Mouse (Mus musculus): ENCODE measurements at regions not wholly inside any gene's neighbourhood (a gene's known extent, or its start where the extent isn't known, plus 50 kb on each side); places are given as distances from the start of the nearest gene placed in this dataset.

DNA sequence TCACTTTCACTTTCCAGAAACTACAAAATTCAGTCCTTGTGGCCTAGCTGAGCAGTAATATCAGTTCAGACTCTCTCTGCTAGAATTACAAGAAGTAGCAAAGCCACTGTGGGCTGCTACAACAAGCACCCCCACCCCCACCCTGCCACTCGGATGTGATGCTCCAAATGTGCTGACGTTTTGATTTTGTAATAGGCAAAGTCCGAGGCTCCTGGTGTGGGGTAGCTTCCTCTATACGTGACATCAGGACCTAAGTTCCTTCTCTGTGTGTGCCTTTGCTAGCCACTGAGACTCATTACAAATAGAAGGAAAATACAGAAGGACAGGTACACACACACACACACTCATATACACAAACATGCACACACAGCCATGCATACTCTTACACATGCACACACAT is 76.7 kb downstream of the Plk2 start:
- DNase-seq (ENCODE audit: low read depth, low spot score) = no peak
- Histone ChIP-seq H3K9me3 (replicated peaks; ENCODE audit: insufficient read depth, low read length) (no peaks in the 10 kb centered on the region), H3K36me3 (ENCODE audit: control insufficient read depth in 1 of 2, insufficient read depth in 2 of 2, low read length in 2 of 2) (no peaks in the 10 kb centered on the region), H3K27ac (ENCODE audit: control insufficient read depth, low read depth, low read length) (no peak overlapping the region), H3K79me2 (ENCODE audit: control insufficient read depth, insufficient read depth, low read length, poor library complexity) (no peaks in the 10 kb centered on the region), H3K4me1 (ENCODE audit: control insufficient read depth in 1 of 2, insufficient read depth in 2 of 2, low read length in 2 of 2) (no peaks in the 10 kb centered on the region), H3K9ac (ENCODE audit: control insufficient read depth, low read depth, low read length, poor library complexity, severe bottlenecking) (no peak overlapping the region), H3K27me3 (ENCODE audit: control insufficient read depth in 1 of 2, insufficient read depth in 2 of 2, low read length in 2 of 2) (no peaks in the 10 kb centered on the region), H3K4me3 (ENCODE audit: control insufficient read depth in 1 of 2, insufficient read depth in 1 of 2, low read depth in 2 of 2, low read length in 2 of 2) (no peak overlapping the region)
- TF ChIP-seq TAL1 (IDR thresholded peaks at IDR 0.05; ENCODE audit: low read length) = no peak

DNA sequence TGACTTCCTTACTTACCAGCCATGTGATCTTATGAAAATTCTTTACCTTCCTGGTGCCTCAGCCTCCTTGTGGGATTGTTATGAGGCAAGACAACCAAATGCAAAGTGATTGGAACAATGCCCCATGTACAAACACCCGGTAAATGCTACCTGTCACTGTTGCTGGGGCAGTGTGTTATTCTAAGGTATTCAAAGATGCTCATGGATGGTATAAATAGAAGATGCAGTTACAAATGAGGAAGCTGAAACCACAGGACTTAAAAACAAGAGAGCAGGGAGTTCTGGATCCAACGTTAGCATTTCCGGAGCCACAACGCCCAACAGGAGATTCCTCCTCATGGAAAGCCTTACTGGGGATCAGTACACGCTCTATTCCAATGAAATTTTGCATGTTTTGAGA is 82.9 kb downstream of the Plk2 start:
- Histone ChIP-seq H3K4me3 (ENCODE audit: control insufficient read depth in 1 of 2, insufficient read depth in 1 of 2, low read depth in 2 of 2, low read length in 2 of 2) (no peak overlapping the region), H3K4me1 (ENCODE audit: control insufficient read depth in 1 of 2, insufficient read depth in 2 of 2, low read length in 2 of 2) (no peaks in the 10 kb centered on the region), H3K79me2 (ENCODE audit: control insufficient read depth, insufficient read depth, low read length, poor library complexity) (no peaks in the 10 kb centered on the region), H3K9me3 (replicated peaks; ENCODE audit: insufficient read depth, low read length) (no peaks in the 10 kb centered on the region), H3K27ac (ENCODE audit: control insufficient read depth, low read depth, low read length) (no peak overlapping the region), H3K27me3 (ENCODE audit: control insufficient read depth in 1 of 2, insufficient read depth in 2 of 2, low read length in 2 of 2) (no peaks in the 10 kb centered on the region), H3K9ac (ENCODE audit: control insufficient read depth, low read depth, low read length, poor library complexity, severe bottlenecking) (no peak overlapping the region), H3K36me3 (ENCODE audit: control insufficient read depth in 1 of 2, insufficient read depth in 2 of 2, low read length in 2 of 2) (no peaks in the 10 kb centered on the region)
- no peak for TF ChIP-seq MXI1 (IDR thresholded peaks at IDR 0.05; ENCODE audit: low read depth, low read length)
- no peak for TF ChIP-seq JUND (IDR thresholded peaks at IDR 0.05; ENCODE audit: low read depth, low read length)
- TF ChIP-seq TBP (IDR thresholded peaks at IDR 0.05; ENCODE audit: low read depth, low read length) = no peak
- no peak for TF ChIP-seq POLR2AphosphoS5 (IDR thresholded peaks at IDR 0.05; ENCODE audit: borderline replicate concordance, low read depth, low read length)
- no peak for DNase-seq (ENCODE audit: low read depth, low spot score)

DNA sequence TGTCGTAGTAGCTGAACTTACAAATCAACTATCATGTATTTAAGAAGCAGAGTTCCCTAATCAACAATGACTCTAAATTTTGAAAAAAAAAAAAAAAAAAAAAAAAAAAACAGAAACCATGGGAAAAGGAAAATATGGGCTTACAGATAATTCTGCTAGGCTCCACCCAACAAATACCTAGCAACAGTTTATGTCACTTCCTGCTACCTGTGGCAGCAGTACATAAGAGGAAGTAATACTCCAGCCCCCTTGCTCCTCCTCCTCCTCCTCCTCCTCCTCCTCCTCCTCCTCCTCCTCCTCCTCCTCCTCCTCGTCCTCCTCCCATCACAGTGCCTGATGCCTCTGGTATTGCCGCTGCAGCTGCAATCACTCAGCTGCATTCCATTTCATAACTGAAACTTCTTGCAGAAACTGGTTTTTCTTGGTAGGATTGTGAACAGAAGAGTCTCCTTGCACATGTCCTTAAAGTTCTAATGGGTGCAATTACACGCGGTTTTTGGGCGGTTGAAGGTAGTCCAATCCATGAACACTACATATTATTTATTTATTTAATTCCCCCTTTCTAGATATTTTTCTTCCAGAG is 89.6 kb downstream of the Plk2 start:
- Histone ChIP-seq H3K36me3 (ENCODE audit: control insufficient read depth in 1 of 2, insufficient read depth in 2 of 2, low read length in 2 of 2) (no peaks in the 10 kb centered on the region), H3K4me1 (ENCODE audit: control insufficient read depth in 1 of 2, insufficient read depth in 2 of 2, low read length in 2 of 2) (no peaks in the 10 kb centered on the region), H3K79me2 (ENCODE audit: control insufficient read depth, insufficient read depth, low read length, poor library complexity) (no peaks in the 10 kb centered on the region), H3K9me3 (replicated peaks; ENCODE audit: insufficient read depth, low read length) (no peaks in the 10 kb centered on the region), H3K27me3 (ENCODE audit: control insufficient read depth in 1 of 2, insufficient read depth in 2 of 2, low read length in 2 of 2) (no peaks in the 10 kb centered on the region), H3K9ac (ENCODE audit: control insufficient read depth, low read depth, low read length, poor library complexity, severe bottlenecking) (no peak overlapping the region), H3K27ac (ENCODE audit: control insufficient read depth, low read depth, low read length) (no peak overlapping the region), H3K4me3 (ENCODE audit: control insufficient read depth in 1 of 2, insufficient read depth in 1 of 2, low read depth in 2 of 2, low read length in 2 of 2) (no peak overlapping the region)
- DNase-seq (ENCODE audit: low read depth, low spot score) = no peak
- no peak for TF ChIP-seq TCF12 (IDR thresholded peaks at IDR 0.05; ENCODE audit: low read depth, low read length)
- no peak for TF ChIP-seq KAT2A (conservative IDR thresholded peaks at IDR 0.05; ENCODE audit: low read depth, low read length)
- TF ChIP-seq RCOR1 (IDR thresholded peaks at IDR 0.05; ENCODE audit: low read depth, low read length) = no peak
- TF ChIP-seq UBTF (IDR thresholded peaks at IDR 0.05; ENCODE audit: borderline replicate concordance, insufficient read depth, low read depth, low read length) = no peak

DNA sequence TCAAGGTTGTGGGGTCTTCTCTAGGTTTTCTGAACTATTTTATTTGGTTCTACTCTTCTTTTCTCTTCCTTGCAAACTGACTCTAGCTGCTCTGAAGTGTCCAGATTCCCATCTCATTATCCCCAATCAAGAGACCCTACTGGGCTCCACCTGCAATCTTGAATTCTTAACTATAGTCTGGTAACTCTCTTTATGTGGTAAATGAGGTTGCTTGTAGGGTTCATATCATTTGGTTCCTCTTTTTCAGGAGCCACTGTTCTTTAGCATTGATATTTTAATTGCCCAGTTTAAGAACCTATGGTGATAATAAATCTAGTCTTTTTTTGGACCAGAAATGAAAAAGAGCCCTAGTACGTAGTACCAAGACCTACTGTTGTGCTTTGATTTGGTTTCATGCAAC is 90.7 kb downstream of the Plk2 start:
- no peak for DNase-seq (ENCODE audit: low read depth, low spot score)
- H3K4me3 ChIP-seq (ENCODE audit: control insufficient read depth in 1 of 2, insufficient read depth in 1 of 2, low read depth in 2 of 2, low read length in 2 of 2) = no peak overlapping the region
- TF ChIP-seq ETS1 (IDR thresholded peaks at IDR 0.05; ENCODE audit: low read depth, low read length) (no peak), MAFK (IDR thresholded peaks at IDR 0.05; ENCODE audit: borderline replicate concordance, low read depth, low read length) (no peak), USF2 (IDR thresholded peaks at IDR 0.05; ENCODE audit: borderline replicate concordance in 1 of 2, insufficient read depth in 1 of 2, low read depth in 1 of 2, low read length in 2 of 2) (no peak), CHD2 (IDR thresholded peaks at IDR 0.05; ENCODE audit: low read length) (no peak), RCOR1 (IDR thresholded peaks at IDR 0.05; ENCODE audit: low read depth, low read length) (no peak), ZKSCAN1 (IDR thresholded peaks at IDR 0.05; ENCODE audit: low read depth, low read length) (no peak), TCF12 (IDR thresholded peaks at IDR 0.05; ENCODE audit: low read depth, low read length) (no peak), MAZ (IDR thresholded peaks at IDR 0.05; ENCODE audit: low read depth, low read length) (no peak), KAT2A (conservative IDR thresholded peaks at IDR 0.05; ENCODE audit: low read depth, low read length) (no peak), GATA1 (IDR thresholded peaks at IDR 0.05; ENCODE audit: low read depth, low read length) (no peak), NRF1 (IDR thresholded peaks at IDR 0.05; ENCODE audit: insufficient read depth, low read depth, low read length, poor library complexity, severe bottlenecking) (no peak), E2F4 (IDR thresholded peaks at IDR 0.05; ENCODE audit: borderline replicate concordance, low read depth, low read length) (no peak)
- H3K36me3 ChIP-seq (ENCODE audit: control insufficient read depth in 1 of 2, insufficient read depth in 2 of 2, low read length in 2 of 2) = no peaks in the 10 kb centered on the region
- H3K9me3 ChIP-seq (replicated peaks; ENCODE audit: insufficient read depth, low read length) = no peaks in the 10 kb centered on the region
- no peak overlapping the region for H3K27ac ChIP-seq (ENCODE audit: control insufficient read depth, low read depth, low read length)
- no peaks in the 10 kb centered on the region for H3K27me3 ChIP-seq (ENCODE audit: control insufficient read depth in 1 of 2, insufficient read depth in 2 of 2, low read length in 2 of 2)
- no peaks in the 10 kb centered on the region for H3K4me1 ChIP-seq (ENCODE audit: control insufficient read depth in 1 of 2, insufficient read depth in 2 of 2, low read length in 2 of 2)
- no peaks in the 10 kb centered on the region for H3K79me2 ChIP-seq (ENCODE audit: control insufficient read depth, insufficient read depth, low read length, poor library complexity)
- no peak overlapping the region for H3K9ac ChIP-seq (ENCODE audit: control insufficient read depth, low read depth, low read length, poor library complexity, severe bottlenecking)
